Mouse (Mus musculus) brain, embryonic 14.5 days (tissue): ENCODE results near the gene Mitd1.

Source experiments
- CTCF ChIP-seq: fragments of 200-500 bp; IDR thresholded peaks from 2 replicates; pipeline ENCODE4 v1.5.1; 2012; ENCODE audit warnings: inconsistent platforms, mild to moderate bottlenecking, moderate library complexity, borderline replicate concordance; ENCODE audit not compliant: insufficient read depth, insufficient read length; ENCODE audit errors: extremely low read depth
- POLR2A ChIP-seq: fragments of 200-500 bp; IDR thresholded peaks from 2 replicates; pipeline ENCODE4 v1.6.1; 2012; ENCODE audit warnings: mild to moderate bottlenecking, inconsistent platforms, borderline replicate concordance; ENCODE audit not compliant: poor library complexity, insufficient read depth, insufficient read length, severe bottlenecking; ENCODE audit errors: extremely low read depth

DNA sequence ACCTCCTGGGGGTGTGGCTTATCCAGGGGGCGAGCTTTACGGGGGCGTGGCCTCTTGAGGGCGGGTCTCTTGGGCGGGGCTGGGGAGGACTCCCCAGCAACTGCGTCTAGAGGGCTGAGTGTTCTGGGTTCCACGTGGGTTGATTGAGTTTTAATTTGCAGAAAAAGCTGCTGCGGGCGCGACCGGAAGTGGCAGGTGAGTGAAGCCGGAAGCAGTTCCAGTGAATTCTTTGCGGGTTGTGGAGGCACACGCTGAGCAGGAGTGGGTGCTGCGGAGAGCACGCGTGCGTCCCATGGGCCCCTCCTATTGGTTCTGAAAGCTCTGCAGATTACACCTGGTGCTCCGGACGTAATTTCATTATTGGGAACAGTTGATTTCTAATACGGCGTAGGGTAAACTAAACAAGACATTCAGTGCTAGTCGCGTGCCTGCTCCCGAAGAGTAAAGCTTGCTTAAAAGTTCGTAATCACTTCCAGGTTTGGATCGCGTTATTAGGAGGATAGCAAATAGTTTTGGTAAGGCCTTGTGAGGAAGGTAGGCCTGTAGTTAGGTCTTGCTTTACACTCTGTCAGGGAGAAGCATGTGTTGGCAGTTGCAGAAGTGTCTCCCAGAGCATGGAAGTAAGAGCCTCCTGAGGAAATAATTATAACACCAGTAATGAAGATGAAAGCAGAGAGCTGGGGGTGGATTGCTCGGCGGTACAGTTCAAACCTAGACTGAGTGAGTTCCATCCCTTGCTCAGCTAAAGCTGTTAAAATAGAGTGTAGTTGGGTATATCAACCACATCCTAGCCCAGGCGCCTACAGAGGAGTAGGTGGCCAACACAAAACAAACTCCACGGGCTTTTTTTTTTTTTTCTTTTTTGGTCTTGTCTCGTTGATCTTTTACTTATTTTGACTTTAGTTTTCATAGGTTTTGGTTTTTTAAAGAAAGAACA, 17.8 kb downstream of the Mitd1 start:
- TF ChIP-seq CTCF (no peak), POLR2A (no peak)
